Mouse (Mus musculus): ENCODE results near the gene Dnajc13. TPM values are rescaled to one million over a fixed set of nuclear protein-coding genes. Genes with fewer than 3 reads are reported as not detected.

The Dnajc13 gene
- polyA plus RNA-seq, 1 experiment from 2014 or later: 10.6 TPM

GRCm38 (mm10) chr9:104182328-104182727 is 80.4 kb downstream of the Dnajc13 start:
- no peaks in the 10 kb centered on the region for H3K4me1 ChIP-seq (ENCODE audit: insufficient read depth, low read depth, low read length)
- H3K9me3 ChIP-seq (ENCODE audit: low read length): no peaks in the 10 kb centered on the region
- no peaks in the 10 kb centered on the region for H3K27me3 ChIP-seq (replicated peaks; ENCODE audit: insufficient read depth, low read length)
- DNase-seq (ENCODE audit: low spot score) (no peak), ATAC-seq (no peak)
- TF ChIP-seq CTCF (IDR thresholded peaks at IDR 0.05) (no peak), EP300 (IDR thresholded peaks at IDR 0.05) (no peak)
- H3K9ac ChIP-seq (replicated peaks; ENCODE audit: low read depth): no peak overlapping the region
- H3K4me2 ChIP-seq (replicated peaks; ENCODE audit: low read depth, low read length): no peak overlapping the region
- H3K4me3 ChIP-seq (ENCODE audit: low read depth, low read length): no peak overlapping the region
- no peak overlapping the region for H3K27ac ChIP-seq (ENCODE audit: low read length)
- H3K36me3 ChIP-seq (ENCODE audit: insufficient read depth, low read length): peaks cover 39% of the 10 kb centered on the region
- WGBS: 92% methylated on average over 5 of the region's 5 CpGs

DNA sequence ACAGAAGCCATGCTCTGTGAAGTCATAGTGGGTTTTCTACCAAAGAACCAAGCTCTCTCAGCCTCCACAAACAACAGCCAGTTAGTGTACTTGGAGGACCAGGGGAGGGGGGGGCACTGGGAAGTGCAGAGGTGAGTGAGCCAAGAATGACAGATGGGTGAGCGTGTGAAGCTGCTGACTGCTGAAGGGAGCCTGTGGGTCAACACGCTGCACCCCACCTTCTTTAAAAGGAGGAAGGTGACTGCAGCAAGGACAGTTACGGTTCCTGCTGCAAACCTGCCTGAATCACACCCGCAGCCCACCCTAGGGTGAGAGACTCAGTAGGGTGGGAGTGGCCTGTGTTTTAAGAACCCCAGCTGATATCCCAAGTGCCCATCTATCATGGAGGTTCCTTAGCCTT is 81.1 kb downstream of the Dnajc13 start:
- Histone ChIP-seq H3K4me1 (ENCODE audit: insufficient read depth, low read depth, low read length) (no peaks in the 10 kb centered on the region), H3K4me3 (ENCODE audit: low read depth, low read length) (no peak overlapping the region), H3K36me3 (ENCODE audit: insufficient read depth, low read length) (peaks cover 46% of the 10 kb centered on the region), H3K27me3 (replicated peaks; ENCODE audit: insufficient read depth, low read length) (no peaks in the 10 kb centered on the region), H3K9me3 (ENCODE audit: low read length) (no peaks in the 10 kb centered on the region), H3K27ac (ENCODE audit: low read length) (no peak overlapping the region), H3K4me2 (replicated peaks; ENCODE audit: low read depth, low read length) (no peak overlapping the region), H3K9ac (replicated peaks; ENCODE audit: low read depth) (no peak overlapping the region)
- 93% methylated on average over 4 of the region's 4 CpGs for WGBS
- ATAC-seq (no peak), DNase-seq (ENCODE audit: low spot score) (no peak)
- TF ChIP-seq EP300 (IDR thresholded peaks at IDR 0.05) (no peak), CTCF (IDR thresholded peaks at IDR 0.05) (no peak)

GRCm38 (mm10) chr9:104180046-104180445 is 82.7 kb downstream of the Dnajc13 start:
- no peaks in the 10 kb centered on the region for H3K4me1 ChIP-seq (ENCODE audit: insufficient read depth, low read depth, low read length)
- no peaks in the 10 kb centered on the region for H3K27me3 ChIP-seq (replicated peaks; ENCODE audit: insufficient read depth, low read length)
- H3K27ac ChIP-seq (ENCODE audit: low read length): no peak overlapping the region
- WGBS: 93% methylated on average over 6 of the region's 6 CpGs
- H3K36me3 ChIP-seq (ENCODE audit: insufficient read depth, low read length): peaks cover 59% of the 10 kb centered on the region
- H3K4me2 ChIP-seq (replicated peaks; ENCODE audit: low read depth, low read length): no peak overlapping the region
- no peak overlapping the region for H3K4me3 ChIP-seq (ENCODE audit: low read depth, low read length)
- no peak overlapping the region for H3K9ac ChIP-seq (replicated peaks; ENCODE audit: low read depth)
- TF ChIP-seq CTCF (IDR thresholded peaks at IDR 0.05): no peak
- no peak for TF ChIP-seq EP300 (IDR thresholded peaks at IDR 0.05)
- DNase-seq (ENCODE audit: low spot score) (no peak), ATAC-seq (no peak)
- no peaks in the 10 kb centered on the region for H3K9me3 ChIP-seq (ENCODE audit: low read length)

DNA sequence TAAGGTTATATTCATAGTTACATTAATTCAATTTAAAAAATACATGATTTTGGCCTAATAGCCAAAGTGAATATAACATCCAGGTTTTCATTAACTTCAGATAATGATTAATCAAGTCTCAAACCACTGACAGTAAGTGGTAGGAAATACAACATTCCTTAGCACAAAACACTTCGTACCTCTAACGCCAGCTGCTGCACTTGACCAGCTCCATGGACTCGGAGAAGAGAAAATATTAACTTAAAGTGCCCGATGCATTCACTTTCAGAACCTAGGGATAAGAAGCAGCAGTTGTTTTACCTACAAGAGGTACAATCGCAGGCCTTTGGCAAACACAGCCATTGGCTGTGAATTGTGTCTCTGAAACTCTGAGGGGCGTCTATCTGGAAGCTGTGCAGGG is 90.4 kb downstream of the Dnajc13 start:
- DNase-seq (ENCODE audit: low spot score): no peak
- no peaks in the 10 kb centered on the region for H3K4me1 ChIP-seq (ENCODE audit: insufficient read depth, low read depth, low read length)
- peaks cover 46% of the 10 kb centered on the region for H3K36me3 ChIP-seq (ENCODE audit: insufficient read depth, low read length)
- no peak overlapping the region for H3K4me3 ChIP-seq (ENCODE audit: low read depth, low read length)
- TF ChIP-seq CTCF (IDR thresholded peaks at IDR 0.05): no peak
- TF ChIP-seq EP300 (IDR thresholded peaks at IDR 0.05): no peak
- H3K9me3 ChIP-seq (ENCODE audit: low read length): no peaks in the 10 kb centered on the region
- WGBS: 66% methylated on average over 6 of the region's 6 CpGs
- no peak for ATAC-seq
- H3K27ac ChIP-seq (ENCODE audit: low read length): no peak overlapping the region
- H3K9ac ChIP-seq (replicated peaks; ENCODE audit: low read depth): no peak overlapping the region
- H3K27me3 ChIP-seq (replicated peaks; ENCODE audit: insufficient read depth, low read length): no peaks in the 10 kb centered on the region
- no peak overlapping the region for H3K4me2 ChIP-seq (replicated peaks; ENCODE audit: low read depth, low read length)

DNA sequence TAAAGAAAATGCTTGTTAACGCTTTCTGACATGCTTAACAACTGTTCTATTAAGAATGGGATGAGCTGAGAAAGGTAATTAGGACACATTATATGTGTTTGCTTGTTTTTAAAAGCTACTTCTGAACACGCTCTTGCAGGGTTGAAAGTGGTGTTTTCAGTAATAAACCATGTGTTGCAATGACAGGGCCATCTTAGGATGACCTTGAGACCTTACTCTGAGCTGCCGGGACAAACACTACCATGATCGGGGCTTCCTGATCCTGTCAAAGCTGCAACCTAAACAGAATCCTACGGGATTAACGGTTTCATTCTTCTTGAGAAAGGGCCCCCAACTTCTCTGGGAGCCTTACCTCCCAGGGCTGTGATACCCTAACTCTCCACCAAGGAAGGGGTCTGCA is 91.1 kb downstream of the Dnajc13 start:
- Histone ChIP-seq H3K4me3 (ENCODE audit: low read depth, low read length) (no peak overlapping the region), H3K27me3 (replicated peaks; ENCODE audit: insufficient read depth, low read length) (no peaks in the 10 kb centered on the region), H3K9me3 (ENCODE audit: low read length) (no peaks in the 10 kb centered on the region), H3K4me1 (ENCODE audit: insufficient read depth, low read depth, low read length) (no peaks in the 10 kb centered on the region), H3K27ac (ENCODE audit: low read length) (no peak overlapping the region), H3K36me3 (ENCODE audit: insufficient read depth, low read length) (peaks cover 44% of the 10 kb centered on the region), H3K4me2 (replicated peaks; ENCODE audit: low read depth, low read length) (no peak overlapping the region), H3K9ac (replicated peaks; ENCODE audit: low read depth) (no peak overlapping the region)
- TF ChIP-seq EP300 (IDR thresholded peaks at IDR 0.05) (no peak), CTCF (IDR thresholded peaks at IDR 0.05) (no peak)
- ATAC-seq (no peak), DNase-seq (ENCODE audit: low spot score) (no peak)
- WGBS: 80% methylated on average over 6 of the region's 6 CpGs

DNA sequence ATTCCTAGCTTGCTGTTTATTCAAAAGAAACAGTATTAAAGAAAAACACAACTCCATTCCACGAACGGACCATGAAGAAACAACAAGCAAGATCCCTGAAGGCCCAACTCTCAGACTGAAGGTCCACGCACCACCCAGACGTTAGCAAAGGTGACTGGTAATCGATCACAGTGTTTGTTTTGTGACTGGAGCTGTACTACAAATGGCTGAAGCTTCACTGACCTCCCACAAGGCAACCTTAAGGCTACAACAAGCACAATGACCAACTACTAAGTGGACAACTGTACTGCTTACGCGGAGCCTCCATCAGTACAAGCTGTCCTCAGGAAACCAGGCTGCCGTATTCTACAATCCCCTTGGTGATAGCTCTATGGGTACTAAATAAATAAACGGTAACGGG is 92.7 kb downstream of the Dnajc13 start:
- Histone ChIP-seq H3K4me1 (ENCODE audit: insufficient read depth, low read depth, low read length) (no peaks in the 10 kb centered on the region), H3K27me3 (replicated peaks; ENCODE audit: insufficient read depth, low read length) (no peaks in the 10 kb centered on the region), H3K9ac (replicated peaks; ENCODE audit: low read depth) (no peak overlapping the region), H3K36me3 (ENCODE audit: insufficient read depth, low read length) (peaks cover 44% of the 10 kb centered on the region), H3K9me3 (ENCODE audit: low read length) (no peaks in the 10 kb centered on the region), H3K4me3 (ENCODE audit: low read depth, low read length) (no peak overlapping the region), H3K27ac (ENCODE audit: low read length) (no peak overlapping the region), H3K4me2 (replicated peaks; ENCODE audit: low read depth, low read length) (no peak overlapping the region)
- TF ChIP-seq CTCF (IDR thresholded peaks at IDR 0.05): no peak
- TF ChIP-seq EP300 (IDR thresholded peaks at IDR 0.05): no peak
- ATAC-seq (no peak), DNase-seq (ENCODE audit: low spot score) (no peak)
- 86% methylated on average over 10 of the region's 10 CpGs for WGBS

GRCm38 (mm10) chr9:104165926-104166325 is 96.8 kb downstream of the Dnajc13 start:
- Histone ChIP-seq H3K4me2 (replicated peaks; ENCODE audit: low read depth, low read length) (no peak overlapping the region), H3K36me3 (ENCODE audit: insufficient read depth, low read length) (peaks cover 65% of the 10 kb centered on the region), H3K4me1 (ENCODE audit: insufficient read depth, low read depth, low read length) (no peaks in the 10 kb centered on the region), H3K9me3 (ENCODE audit: low read length) (no peaks in the 10 kb centered on the region), H3K27ac (ENCODE audit: low read length) (no peak overlapping the region), H3K27me3 (replicated peaks; ENCODE audit: insufficient read depth, low read length) (no peaks in the 10 kb centered on the region), H3K4me3 (ENCODE audit: low read depth, low read length) (no peak overlapping the region), H3K9ac (replicated peaks; ENCODE audit: low read depth) (no peak overlapping the region)
- ATAC-seq (no peak), DNase-seq (ENCODE audit: low spot score) (no peak)
- 89% methylated on average over 5 of the region's 5 CpGs for WGBS
- no peak for TF ChIP-seq EP300 (IDR thresholded peaks at IDR 0.05)
- no peak for TF ChIP-seq CTCF (IDR thresholded peaks at IDR 0.05)

Data from lung, postnatal 0 days (tissue).